Mouse (Mus musculus) naive thymus-derived CD4-positive, alpha-beta T cell, adult 5 months (primary cell): ENCODE results near the gene Olfr355. TPM values are rescaled to one million over a fixed set of nuclear protein-coding genes. Genes with fewer than 3 reads are reported as not detected.

Experiments
- polyA plus RNA-seq: library from polyadenylated mRNA; unstranded; fragments of 100-300 nt; shearing (Covaris generic); gene quantifications from one replicate; pipeline ENCODE4 v1.2.1, GENCODE M21; 2017

Olfr355 gene
- polyA plus RNA-seq: not detected

DNA sequence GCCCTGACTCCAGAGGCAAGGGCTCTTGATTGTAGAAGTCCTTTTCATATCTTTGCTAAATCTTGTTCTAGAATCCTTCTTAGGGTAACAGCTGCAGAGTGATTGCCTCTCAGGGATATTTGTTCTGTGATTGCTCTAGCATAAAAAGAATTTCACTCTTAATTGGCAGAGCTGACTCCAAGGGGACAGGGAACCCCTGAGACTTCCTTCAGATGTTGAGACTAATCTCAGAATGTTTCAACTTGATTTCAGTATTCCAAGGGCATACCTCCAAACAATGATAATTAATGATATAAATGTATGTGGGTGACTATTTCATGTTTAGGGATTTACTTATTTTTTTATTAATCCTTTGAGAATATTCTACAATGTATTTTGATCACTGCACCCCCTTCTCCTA is at the start of gene Olfr355:
TSS of gene Olfr355 (minus strand) at position 101 of the 400 bp plus-strand sequence.

DNA sequence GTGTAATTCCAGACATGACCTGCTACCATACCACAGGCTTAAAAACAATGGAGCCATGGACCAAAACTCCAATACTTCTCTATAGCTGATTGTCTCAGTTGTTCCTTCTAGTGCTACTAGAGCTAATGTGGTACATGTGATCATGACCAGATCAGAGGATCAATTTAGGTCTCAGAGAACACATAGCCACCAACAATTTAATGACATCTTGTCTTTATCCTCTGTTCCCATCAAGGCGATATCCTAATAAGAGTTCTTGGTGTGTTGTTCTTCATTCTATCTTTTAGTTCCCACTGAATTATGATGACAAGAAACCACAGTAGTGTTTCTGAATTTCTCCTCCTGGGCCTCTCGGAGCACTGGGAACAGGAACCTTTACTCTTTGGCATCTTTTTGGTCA is 8.1 kb upstream of the Olfr355 start, which contains the start of gene Olfr356:
TSS of gene Olfr356 (plus strand) at position 301 of the 400 bp plus-strand sequence.

DNA sequence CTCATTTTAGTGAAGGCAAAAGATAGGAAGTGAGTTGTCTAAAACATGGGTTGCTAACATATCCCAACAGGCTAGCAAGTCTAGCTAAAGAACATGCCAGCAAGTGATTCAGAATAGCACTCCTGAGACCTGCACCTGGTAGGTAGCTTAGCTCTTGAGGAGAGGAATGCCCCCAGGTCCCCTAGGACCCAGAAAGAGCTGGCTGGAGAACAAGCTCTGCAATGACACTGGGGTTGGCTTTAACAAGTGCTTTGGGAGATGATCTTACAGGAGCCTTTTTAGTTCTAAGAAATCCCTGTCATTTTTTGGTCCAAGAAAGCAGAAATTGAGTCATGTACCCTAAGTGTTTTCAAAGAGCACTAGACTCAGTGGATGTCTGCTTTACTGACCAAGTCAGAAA is 23.3 kb downstream of the Olfr355 start, which contains the start of gene Olfr354:
TSS of gene Olfr354 (plus strand) at position 301 of the 400 bp plus-strand sequence.

DNA sequence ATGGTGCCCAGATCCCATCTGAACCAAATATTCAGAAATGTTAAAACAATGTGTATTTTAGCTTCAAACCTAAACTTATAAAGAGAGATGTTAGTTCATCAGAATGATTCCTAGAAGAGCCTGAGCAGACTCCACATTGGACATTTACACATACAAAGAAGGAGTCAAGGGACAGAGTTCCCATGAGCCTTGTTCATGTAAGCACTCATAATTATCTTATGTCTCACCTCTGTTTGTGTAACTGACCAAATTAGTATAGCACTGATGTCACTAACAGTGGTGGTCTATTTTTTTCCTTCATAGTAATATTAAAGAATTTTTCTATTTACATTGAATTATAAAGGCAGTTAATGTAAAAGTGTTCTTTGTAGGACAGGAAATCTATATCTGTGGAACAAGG is 35.9 kb downstream of the Olfr355 start, which contains the start of gene Olfr353:
TSS of gene Olfr353 (minus strand) at position 101 of the 400 bp plus-strand sequence.

Other genes starting within 250 kb of the Olfr355 start
- not detected for gene Olfr346, start 243.1 kb downstream of the Olfr355 start, polyA plus RNA-seq
- not detected for gene Olfr347, start 197.0 kb downstream of the Olfr355 start, polyA plus RNA-seq
- not detected for gene Olfr348, start 144.6 kb downstream of the Olfr355 start, polyA plus RNA-seq
- 0.53 TPM for gene Olfr50, start 138.4 kb downstream of the Olfr355 start, polyA plus RNA-seq
- not detected for gene Olfr3, start 111.9 kb downstream of the Olfr355 start, polyA plus RNA-seq
- not detected for gene Olfr350, start 82.6 kb downstream of the Olfr355 start, polyA plus RNA-seq
- gene Olfr351, start 66.2 kb downstream of the Olfr355 start, polyA plus RNA-seq: not detected
- not detected for gene Olfr352, start 60.4 kb downstream of the Olfr355 start, polyA plus RNA-seq
- gene Olfr353, start 36.0 kb downstream of the Olfr355 start, polyA plus RNA-seq: not detected
- 0.09 TPM for gene Olfr354, start 23.2 kb downstream of the Olfr355 start, polyA plus RNA-seq
- gene Olfr356, start 8.2 kb upstream of the Olfr355 start, polyA plus RNA-seq: not detected
- gene Olfr357, start 64.9 kb upstream of the Olfr355 start, polyA plus RNA-seq: not detected
- gene Olfr358, start 80.4 kb upstream of the Olfr355 start, polyA plus RNA-seq: not detected
- not detected for gene Olfr360, start 136.8 kb upstream of the Olfr355 start, polyA plus RNA-seq
- not detected for gene Olfr361, start 160.4 kb upstream of the Olfr355 start, polyA plus RNA-seq
- not detected for gene Olfr362, start 189.0 kb upstream of the Olfr355 start, polyA plus RNA-seq
- not detected for gene Olfr364-ps1, start 210.4 kb upstream of the Olfr355 start, polyA plus RNA-seq